Mouse (Mus musculus): ENCODE measurements around the gene Iah1.
A peak's percentile ranks its signal among the peaks of the same experiment; 100 is the strongest.

The Iah1 gene

DNA sequence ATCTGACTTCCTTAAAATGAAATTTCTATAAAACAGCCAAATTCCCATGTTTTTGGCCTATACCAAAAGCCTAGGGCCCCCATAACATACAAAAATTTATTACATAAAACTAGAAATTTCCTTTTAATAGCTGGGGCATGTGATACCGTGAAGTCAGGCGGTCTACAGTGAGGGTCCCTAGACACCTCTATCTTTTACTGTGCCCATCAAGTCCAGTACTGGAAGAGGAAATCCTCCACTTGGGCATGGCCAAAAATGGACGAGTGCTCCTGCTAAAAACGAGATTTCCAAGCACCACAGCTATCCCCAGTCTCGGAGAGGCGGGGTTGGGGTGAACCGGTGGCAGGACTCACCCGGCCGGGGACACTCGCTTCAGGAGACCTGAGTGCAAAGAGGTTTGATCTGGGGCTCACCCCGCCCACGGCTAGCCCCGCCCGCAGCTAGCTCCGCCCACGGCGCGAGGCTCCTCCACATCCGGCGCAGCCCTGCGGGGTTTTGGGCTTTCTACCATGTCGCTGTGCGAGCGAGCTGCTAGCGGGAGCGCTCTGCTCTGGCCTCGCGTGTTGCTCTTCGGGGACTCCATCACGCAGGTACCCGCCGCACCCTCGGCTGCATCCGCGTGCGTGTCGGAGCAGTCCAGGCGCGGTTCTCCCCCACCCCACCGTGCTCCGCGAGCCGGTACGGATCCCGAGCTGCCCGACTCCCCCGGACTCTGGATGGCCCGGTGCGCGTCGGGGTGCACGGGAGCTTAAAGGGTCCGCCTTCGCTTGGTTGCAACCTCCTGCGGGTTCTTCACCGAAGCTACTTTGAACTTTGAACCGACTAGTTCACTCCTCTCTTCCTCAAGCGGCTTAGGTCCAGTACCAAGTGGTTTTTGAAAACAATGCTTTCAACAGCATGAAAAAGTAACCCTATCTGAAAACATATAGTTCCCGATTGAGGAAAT lies at the start of gene Iah1:
Iah1 (plus strand) TSS at position 467 of the 946 bp plus-strand sequence.
- DNase-seq (ENCODE audit: low spot score in 2 of 2): peak; percentile 52 to 76

- no peak for DNase-seq (ENCODE audit: low spot score in 2 of 2)
Observed at GRCm38 (mm10) chr12:21266784-21267098, 49.4 kb upstream of the Iah1 start.

DNA sequence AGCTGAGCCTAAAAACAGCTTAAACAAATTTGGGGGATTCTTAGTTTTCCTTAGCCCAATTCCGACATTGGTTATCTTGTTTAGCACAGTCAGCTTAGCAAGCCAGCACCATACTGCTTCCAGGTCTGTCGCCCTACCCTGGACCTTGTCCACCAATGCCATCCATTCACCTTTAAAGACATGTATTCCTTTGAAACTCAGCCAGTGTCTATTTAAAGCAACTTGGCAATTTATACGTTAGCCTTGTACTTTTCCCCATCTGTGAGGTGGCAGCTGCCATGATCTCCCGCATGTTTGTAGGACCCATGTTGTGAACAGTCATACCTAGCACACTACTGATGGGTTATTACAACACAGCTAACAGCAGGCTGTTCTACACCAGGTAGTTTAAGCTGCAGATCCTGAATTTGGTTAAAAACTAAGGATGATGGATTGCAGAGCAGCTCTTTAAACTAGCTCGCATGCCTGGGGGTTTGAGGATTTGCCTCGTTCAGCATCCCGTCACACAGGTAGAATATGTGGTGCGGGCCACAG lies 48.0 kb upstream of the Iah1 start:
- DNase-seq (ENCODE audit: low spot score in 2 of 2): no peak

DNA sequence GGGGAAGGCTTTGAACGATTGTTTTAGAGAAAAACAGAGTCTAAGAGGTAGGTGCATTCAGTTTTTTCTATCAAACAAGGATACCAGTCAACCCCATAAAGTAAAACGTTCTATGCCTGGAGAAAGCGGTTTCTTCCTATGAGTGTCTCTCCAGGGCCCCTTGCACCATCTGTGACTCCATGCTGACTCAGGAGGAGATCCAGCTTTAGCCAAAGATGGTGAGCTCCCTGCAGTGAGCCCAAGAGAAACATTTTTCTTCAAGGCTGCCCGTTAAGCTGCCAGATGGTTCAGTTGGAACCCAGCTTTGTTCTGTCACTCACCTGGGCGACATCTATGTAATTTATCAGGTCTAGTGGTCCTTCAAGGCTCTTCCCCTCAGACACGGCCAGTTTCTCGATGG lies 41.7 kb upstream of the Iah1 start:
- DNase-seq (ENCODE audit: low spot score in 2 of 2): no peak

DNA sequence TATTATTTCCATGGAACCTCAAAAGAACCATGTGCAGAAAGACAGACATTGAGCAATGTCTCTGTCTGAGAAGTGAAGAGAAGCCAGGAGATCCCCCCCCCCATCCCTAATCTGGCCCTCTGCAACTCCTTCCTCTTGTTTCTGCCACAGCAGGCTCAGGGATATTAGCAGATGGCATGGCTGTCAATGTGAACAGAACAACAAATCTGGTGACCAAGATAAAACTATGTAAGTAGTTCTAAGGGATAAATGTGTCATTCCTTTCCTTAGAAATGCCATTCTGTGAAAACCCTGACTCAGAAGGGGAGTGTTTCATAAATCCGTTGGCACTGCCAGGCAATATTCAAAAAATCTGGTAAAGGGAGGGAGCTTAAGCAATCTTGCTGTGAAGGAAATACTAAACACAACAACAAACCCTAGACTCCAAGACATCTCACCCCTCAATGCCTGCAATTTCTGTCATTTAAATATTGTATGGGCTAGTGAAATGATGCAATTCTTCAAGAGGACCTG lies 38.8 kb upstream of the Iah1 start:
- DNase-seq (ENCODE audit: low spot score in 2 of 2): no peak

- no peak for DNase-seq (ENCODE audit: low spot score in 2 of 2)
Observed at GRCm38 (mm10) chr12:21284761-21285441, 31.3 kb upstream of the Iah1 start, which contains the start of gene Cpsf3. Cpsf3 (plus strand) TSS chr12:21285391.

- DNase-seq (ENCODE audit: low spot score in 2 of 2): no peak
Observed at GRCm38 (mm10) chr12:21285508-21286242, 30.5 kb upstream of the Iah1 start.

DNA sequence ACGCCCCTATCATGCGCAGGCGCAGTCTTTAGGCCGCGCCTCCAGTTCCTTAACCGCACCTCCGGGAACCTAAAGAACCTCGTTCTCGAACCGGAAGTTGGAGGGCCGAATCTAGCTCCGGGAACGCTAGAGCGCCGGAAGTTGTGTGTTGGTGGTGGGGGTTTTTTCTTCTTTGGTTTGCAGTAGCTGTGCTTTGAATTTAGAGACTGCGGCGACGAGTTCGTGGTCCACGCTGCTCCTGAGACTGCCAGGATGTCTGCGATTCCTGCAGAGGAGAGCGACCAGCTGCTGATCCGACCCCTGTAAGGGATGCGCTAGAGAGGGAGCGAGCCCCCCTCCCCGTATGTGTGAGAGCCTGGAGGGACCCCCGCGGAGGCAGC lies 30.0 kb upstream of the Iah1 start, which contains the start of gene Itgb1bp1:
Itgb1bp1 (minus strand) TSS at position 42 of the 380 bp plus-strand sequence.
- peak; percentile 97 to 99 for DNase-seq (ENCODE audit: low spot score in 2 of 2)

DNA sequence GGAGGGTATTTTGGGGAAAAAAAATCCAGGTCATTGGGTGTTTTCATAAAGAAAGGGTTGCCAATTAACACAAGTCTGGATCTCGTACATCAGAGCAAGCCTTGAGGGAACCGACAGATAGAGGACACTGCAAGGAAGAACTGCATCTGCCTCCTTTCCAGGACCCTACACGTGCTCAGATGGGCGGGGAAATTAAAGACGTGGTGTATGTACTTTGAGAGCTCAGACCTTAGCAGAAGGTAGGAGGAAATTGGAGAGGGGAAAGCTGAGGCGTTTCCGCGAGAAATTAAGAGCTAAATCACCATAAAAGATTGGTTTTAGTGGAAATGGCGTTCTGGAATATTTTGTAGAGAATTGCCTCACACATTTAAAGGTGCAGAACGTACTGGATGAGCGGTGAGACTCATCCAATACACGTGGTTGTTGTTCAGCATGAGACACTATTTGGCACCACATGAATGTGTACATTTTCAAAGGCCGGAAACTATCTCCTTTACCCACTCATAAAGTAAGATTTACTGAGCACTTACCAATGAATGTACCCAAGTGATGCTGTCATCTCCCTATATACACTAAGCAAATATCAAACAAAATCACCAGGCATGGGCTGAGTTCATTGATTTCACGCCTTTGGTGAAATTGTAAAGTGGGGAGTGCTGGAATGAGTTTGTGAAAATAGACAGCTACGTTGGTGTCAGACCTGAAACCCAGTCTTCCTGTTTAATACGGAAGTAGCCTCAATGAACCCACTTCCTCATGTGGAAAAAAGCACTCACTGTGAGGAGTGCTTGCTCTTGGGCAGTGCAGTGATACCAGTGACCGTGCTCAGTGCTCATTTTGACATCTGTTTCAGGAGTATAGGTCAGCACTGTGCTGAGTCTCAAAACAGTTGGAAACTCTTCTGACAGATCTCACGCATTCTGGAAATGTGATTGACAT lies 29.2 kb upstream of the Iah1 start:
- DNase-seq (ENCODE audit: low spot score in 2 of 2): no peak

GRCm38 (mm10) chr12:21288716-21289395 lies 27.3 kb upstream of the Iah1 start:
- DNase-seq (ENCODE audit: low spot score in 2 of 2): no peak

- no peak for DNase-seq (ENCODE audit: low spot score in 2 of 2)
Observed at GRCm38 (mm10) chr12:21289651-21290050, 26.5 kb upstream of the Iah1 start.

- no peak for DNase-seq (ENCODE audit: low spot score in 2 of 2)
Observed at GRCm38 (mm10) chr12:21298856-21299255, 17.3 kb upstream of the Iah1 start.

DNA sequence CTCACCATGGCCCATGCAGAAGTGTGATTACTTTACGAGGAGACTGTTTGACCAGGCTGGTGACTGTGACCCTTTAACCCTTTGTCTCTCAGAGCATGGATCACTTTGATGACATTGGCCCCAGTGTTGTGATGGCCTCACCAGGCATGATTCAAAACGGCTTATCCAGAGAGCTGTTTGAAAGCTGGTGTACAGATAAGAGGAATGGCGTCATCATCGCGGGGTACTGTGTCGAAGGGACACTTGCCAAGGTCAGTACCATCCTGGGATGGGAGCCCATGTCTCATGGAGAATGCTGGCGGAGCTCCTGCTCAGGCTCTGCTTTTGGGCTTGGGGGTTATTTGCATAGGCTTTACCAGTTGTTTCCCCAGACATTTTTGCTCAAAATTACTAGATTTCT lies 14.9 kb upstream of the Iah1 start:
- DNase-seq (ENCODE audit: low spot score in 2 of 2): no peak

- DNase-seq (ENCODE audit: low spot score in 2 of 2): no peak
Observed at GRCm38 (mm10) chr12:21301932-21302331, 14.3 kb upstream of the Iah1 start.

DNA sequence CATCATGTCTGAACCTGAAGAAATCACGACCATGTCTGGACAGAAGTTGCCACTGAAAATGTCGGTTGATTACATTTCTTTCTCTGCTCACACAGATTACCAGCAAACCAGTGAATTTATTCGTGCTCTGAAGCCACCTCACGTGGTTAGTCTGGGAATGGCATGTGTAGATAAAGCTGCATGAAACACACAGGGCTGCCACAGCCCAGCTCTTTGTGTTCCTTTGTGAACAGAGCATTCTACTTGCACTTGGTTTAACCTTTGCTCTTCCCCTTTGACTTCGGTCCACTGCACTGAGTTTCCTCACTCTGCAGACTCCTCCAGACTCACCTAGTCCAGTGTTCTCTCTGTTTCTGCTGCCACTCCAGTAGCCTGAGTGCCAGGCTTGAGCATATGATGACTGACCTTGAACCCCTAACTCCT lies 13.8 kb upstream of the Iah1 start:
- DNase-seq (ENCODE audit: low spot score in 2 of 2): no peak

DNA sequence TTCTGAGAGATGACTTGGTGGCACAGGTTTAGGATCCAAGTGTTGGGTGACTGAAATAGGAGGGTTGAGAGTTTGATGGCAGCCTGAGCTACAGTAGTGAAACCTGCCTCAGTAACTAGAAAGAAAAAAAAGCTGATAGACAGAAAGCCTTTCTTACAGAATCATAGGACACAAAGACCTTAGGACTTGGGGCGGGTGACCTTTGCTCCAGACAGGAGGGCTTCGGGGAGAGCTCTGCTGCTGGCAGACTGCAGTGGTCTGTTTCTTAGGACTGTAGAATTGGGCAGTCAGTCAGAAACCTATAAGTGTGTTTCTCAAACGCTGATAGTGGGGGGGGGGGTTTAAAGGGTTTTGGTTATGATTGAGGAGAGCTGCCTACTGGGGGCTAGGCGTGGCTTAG lies 10.4 kb upstream of the Iah1 start:
- no peak for DNase-seq (ENCODE audit: low spot score in 2 of 2)

GRCm38 (mm10) chr12:21306721-21307120 lies 9.5 kb upstream of the Iah1 start:
- DNase-seq (ENCODE audit: low spot score in 2 of 2): no peak

GRCm38 (mm10) chr12:21312201-21312600 lies 4.0 kb upstream of the Iah1 start:
- DNase-seq (ENCODE audit: low spot score in 2 of 2): no peak

DNA sequence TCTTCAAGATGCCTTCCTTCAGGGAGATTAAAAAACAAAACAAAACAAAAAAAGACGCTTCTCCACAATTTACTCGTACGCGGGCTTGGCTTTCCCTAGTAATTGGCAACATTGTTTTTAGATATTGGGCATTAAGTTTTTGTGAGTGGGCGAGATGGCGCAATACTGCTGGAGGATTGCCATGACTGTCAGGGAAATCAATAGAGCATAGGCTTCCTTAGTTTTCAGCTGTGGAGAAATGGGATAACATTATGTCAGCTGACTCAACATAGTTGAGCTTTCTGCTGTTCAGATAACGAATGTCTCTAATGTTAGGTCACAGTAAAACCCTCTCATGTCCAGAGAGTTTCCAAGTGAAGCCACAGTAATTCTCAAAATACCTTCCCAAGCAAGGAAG lies 678 bp downstream of the Iah1 start:
- DNase-seq (ENCODE audit: low spot score in 2 of 2): no peak
